7 mouse cellular contexts compared by ENCODE assay signal in genomic region chr15:99874612-99875333, GRCm38 (mm10). TPM values are rescaled to one million over a fixed set of nuclear protein-coding genes. Genes with fewer than 3 reads are reported as not detected.
DNase-seq lines count a peak whose midpoint lies in the region; ATAC-seq and TF ChIP-seq lines count a peak whose summit lies in the region.

No protein-coding gene starts in this region.

- intact Hi-C loops in heart, postnatal 14 days (cut with DNase I): no loop called here

- TF ChIP-seq POLR2A in testis, adult 2 months (IDR thresholded peaks at IDR 0.05; ENCODE audit: control insufficient read depth, low read depth, low read length): no peak

- 0 out of 2 replicates have a peak, but pooled peaks have one; percentile 10 for ATAC-seq in common myeloid progenitor, adult 5-6 weeks (replicated peaks; ENCODE audit: low read depth, poor library complexity, severe bottlenecking)
- ATAC-seq in midbrain, embryonic 14.5 days (ENCODE audit: low FRiP score, low TSS enrichment): peak; percentile 48

- peak overlapping the region; percentile 87 for H3K4me3 ChIP-seq in testis, adult 2 months (ENCODE audit: control insufficient read depth, low read depth, low read length)
- H3K4me3 ChIP-seq in midbrain, embryonic 14.5 days (replicated peaks; ENCODE audit: low read depth, low read length): peak overlapping the region; percentile 61

- no peaks in the 10 kb centered on the region for H3K27me3 ChIP-seq in testis, adult 2 months (ENCODE audit: control insufficient read depth, insufficient read depth, low read length)
- H3K27me3 ChIP-seq in midbrain, embryonic 14.5 days (ENCODE audit: control insufficient read depth, insufficient read depth, low read length): no peaks in the 10 kb centered on the region

- peak overlapping the region; percentile 61 for H3K9ac ChIP-seq in midbrain, embryonic 14.5 days (replicated peaks; ENCODE audit: low read length)

- no peak for DNase-seq in testis, postnatal 14 days (ENCODE audit: low spot score)
- peak; percentile 28 to 32 for DNase-seq in heart, postnatal 14 days
- DNase-seq in layer of hippocampus, postnatal 14 days (ENCODE audit: low spot score in 2 of 2): peak; percentile 3 to 10
- peak; percentile 25 for DNase-seq in midbrain, embryonic 14.5 days
- no peak for DNase-seq in frontal cortex, postnatal 36 days (ENCODE audit: low spot score in 2 of 2)

- no peak for TF ChIP-seq CTCF in testis, adult 2 months (IDR thresholded peaks at IDR 0.05; ENCODE audit: control insufficient read depth, insufficient read depth, insufficient replicate concordance, low read depth, low read length)

- no peaks in the 10 kb centered on the region for H3K36me3 ChIP-seq in testis, adult 2 months (ENCODE audit: control insufficient read depth, insufficient read depth, low read length)
- no peaks in the 10 kb centered on the region for H3K36me3 ChIP-seq in midbrain, embryonic 14.5 days (ENCODE audit: control insufficient read depth, insufficient read depth, low read length)

- peaks cover 9% of the 10 kb centered on the region for H3K4me1 ChIP-seq in testis, adult 2 months (ENCODE audit: control insufficient read depth, insufficient read depth, low read length)
- peaks cover 12% of the 10 kb centered on the region for H3K4me1 ChIP-seq in midbrain, embryonic 14.5 days (ENCODE audit: control insufficient read depth, insufficient read depth, low read length)

- H3K9me3 ChIP-seq in midbrain, embryonic 14.5 days (ENCODE audit: control insufficient read depth, low read length): no peaks in the 10 kb centered on the region

- peak overlapping the region; percentile 96 for H3K4me2 ChIP-seq in midbrain, embryonic 14.5 days (ENCODE audit: low read length)

- H3K27ac ChIP-seq in testis, adult 2 months (ENCODE audit: control insufficient read depth, insufficient read depth, low read depth, low read length): peak overlapping the region; percentile 12
- H3K27ac ChIP-seq in midbrain, embryonic 14.5 days (replicated peaks; ENCODE audit: low read depth, low read length): no peak overlapping the region

- 3% methylated on average over 30 of the region's 30 CpGs for WGBS in midbrain, embryonic 14.5 days

RNA-seq across cellular contexts. Expression of gene Lima1, which starts 0.5 kb away (rescaled TPM):
- 3.8 and 4.1 TPM in 2 replicates for polyA plus RNA-seq in testis, adult 2 months (2012; rRNA removed)
- 1.5 and 2.2 TPM in 2 replicates for total RNA-seq in common myeloid progenitor, adult 5-6 weeks (2017)
- total RNA-seq in heart, postnatal 14 days (2021): 10 to 100 TPM; 23.5 TPM
- total RNA-seq in layer of hippocampus, postnatal 14 days (2021): 10 to 100 TPM; 18.6 to 18.7 TPM
- polyA plus RNA-seq in midbrain, embryonic 14.5 days (2014; fragmentation: Nextera tagmentation; extraction: Ambion mirVana): 8.5 and 15.3 TPM in 2 replicates

Comparison
In these comparisons a context has a peak if more than half of its experiments do, and no peak if none do; other contexts are left out.
1. DNase-seq: peak in heart, postnatal 14 days (2 of 2), layer of hippocampus, postnatal 14 days (2 of 2) and midbrain, embryonic 14.5 days (single experiment); none in testis, postnatal 14 days (single experiment) and frontal cortex, postnatal 36 days (0 of 2).